Mouse (Mus musculus): ENCODE results near the gene Dennd4a.

The Dennd4a gene

GRCm38 (mm10) chr9:64790673-64791660 lies 20.2 kb upstream of the Dennd4a start:
- DNase-seq (ENCODE audit: low spot score) = peak; percentile 64

DNA sequence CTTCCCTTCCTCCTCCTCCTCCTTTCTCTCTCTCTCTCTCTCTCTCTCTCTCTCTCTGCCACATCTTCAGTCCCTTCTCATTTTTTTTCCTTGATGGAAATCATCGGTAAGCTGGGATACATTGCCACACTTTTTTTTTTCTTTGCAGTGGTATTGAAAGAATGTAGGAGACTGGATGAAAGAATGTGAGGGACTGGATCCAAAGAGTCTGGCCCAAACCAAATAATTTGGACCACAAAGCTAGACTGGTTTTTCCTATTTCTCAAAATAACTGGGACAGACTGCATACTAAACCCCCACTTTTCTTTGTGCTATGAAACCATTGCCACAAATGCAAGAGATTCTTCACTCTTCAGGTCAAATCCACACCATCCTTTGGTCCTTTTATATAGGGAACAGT lies 19.5 kb upstream of the Dennd4a start:
- no peak for DNase-seq (ENCODE audit: low spot score)

DNA sequence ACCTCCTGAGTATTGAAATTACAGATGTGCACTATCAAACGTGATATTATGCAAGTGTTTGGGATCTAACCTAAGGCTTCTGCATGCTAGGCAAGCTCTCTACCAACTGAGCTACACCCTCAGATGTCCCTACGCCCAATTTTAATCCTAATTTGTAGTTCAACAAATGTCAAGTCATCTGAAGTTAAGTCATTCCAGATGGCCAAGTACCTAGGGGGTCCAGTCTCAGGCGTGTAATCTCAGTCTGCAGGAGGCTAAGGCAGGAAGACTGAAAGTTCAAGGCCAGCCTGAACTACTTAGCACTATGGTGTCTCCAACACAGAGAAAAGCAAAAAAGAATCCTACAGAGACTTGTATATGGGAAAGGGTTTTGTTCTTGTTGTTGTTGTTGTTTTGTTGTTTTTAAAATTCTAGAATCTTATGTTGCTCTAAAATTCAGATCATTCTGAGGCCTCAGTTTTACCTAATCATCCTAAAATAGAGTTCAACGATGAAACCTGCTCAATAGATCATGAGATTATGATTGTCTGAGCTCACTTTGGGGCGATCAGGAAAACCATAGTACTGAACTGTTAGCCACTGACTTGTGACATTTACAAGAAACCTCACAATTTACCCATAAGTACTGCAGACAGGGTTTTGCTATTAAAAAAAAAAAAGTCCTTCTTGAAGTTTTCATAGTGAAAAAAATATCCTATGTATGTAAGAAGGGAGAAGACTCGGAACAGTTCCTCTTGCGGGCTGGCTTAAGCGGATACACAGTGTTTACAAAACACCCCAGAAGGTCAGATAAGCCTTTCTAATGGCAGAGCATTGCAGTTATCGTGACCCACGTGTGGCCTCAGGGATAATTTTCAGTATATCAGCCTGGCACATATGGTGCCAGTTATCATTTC lies 18.5 kb upstream of the Dennd4a start:
- no peak for DNase-seq (ENCODE audit: low spot score)

- DNase-seq (ENCODE audit: low spot score) = no peak
Measured at GRCm38 (mm10) chr9:64793275-64793590, 17.9 kb upstream of the Dennd4a start.

- DNase-seq (ENCODE audit: low spot score) = no peak
Measured at GRCm38 (mm10) chr9:64793794-64794193, 17.3 kb upstream of the Dennd4a start.

- DNase-seq (ENCODE audit: low spot score) = peak; percentile 71
Measured at GRCm38 (mm10) chr9:64794448-64795420, 16.4 kb upstream of the Dennd4a start.

DNA sequence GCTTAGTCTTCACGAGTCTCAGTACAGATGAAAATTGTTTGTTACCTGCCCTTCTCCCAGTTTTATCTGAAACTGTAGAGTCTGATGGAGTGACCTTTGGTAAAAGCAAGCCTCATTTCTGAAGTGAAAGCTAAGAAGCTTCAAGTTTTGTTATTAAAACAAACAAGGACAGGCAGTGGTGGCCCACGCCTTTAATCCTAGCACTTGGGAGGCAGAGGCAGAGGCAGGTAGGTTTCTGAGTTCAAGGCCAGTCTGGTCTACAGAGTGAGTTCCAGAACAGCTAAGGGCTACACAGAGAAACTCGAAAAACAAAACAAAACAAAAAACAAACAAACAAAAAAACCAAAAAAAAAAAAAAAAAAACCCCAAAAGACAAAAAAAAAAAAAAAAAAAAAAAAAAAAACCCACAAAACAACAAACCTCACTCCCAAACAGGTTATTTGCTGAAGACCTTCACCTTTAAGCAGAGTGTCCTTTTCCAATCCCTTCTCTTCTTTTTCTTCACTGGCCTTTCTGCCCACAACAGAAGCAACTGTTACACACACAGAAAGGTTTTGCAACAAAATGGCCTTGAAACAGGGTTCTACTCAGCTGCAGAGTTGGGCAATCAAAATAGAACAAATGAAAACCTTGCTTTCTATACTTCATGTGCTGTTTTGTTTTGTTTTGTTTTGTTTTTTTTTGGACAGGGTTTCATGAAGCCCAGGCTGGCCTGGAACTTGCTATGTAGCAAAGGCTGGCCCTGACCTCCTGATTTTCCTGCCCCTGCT lies 15.1 kb upstream of the Dennd4a start:
- DNase-seq (ENCODE audit: low spot score) = no peak

GRCm38 (mm10) chr9:64797392-64797791 lies 13.7 kb upstream of the Dennd4a start:
- no peak for DNase-seq (ENCODE audit: low spot score)

DNA sequence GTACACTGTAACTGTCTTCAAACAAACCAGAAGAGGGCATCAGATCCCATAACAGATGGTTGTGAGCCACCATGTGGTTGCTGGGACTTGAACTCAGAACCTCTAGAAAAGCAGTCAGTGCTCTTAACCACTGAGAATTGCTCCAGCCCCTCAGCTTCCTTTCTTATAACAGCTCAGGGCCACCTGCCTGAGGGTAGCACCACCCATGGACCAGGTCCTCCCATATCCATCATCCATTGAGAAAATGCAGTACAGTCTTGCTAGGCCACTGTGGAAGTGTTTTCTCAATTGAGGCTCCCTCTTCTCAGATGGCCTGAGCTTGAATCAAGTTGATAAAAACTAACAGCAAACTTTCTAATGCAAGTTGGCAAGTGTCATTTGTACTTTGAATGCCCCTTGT lies 13.0 kb upstream of the Dennd4a start:
- DNase-seq (ENCODE audit: low spot score) = no peak

- no peak for DNase-seq (ENCODE audit: low spot score)
Measured at GRCm38 (mm10) chr9:64798859-64799258, 12.3 kb upstream of the Dennd4a start.

GRCm38 (mm10) chr9:64799504-64799903 lies 11.6 kb upstream of the Dennd4a start:
- no peak for DNase-seq (ENCODE audit: low spot score)

DNA sequence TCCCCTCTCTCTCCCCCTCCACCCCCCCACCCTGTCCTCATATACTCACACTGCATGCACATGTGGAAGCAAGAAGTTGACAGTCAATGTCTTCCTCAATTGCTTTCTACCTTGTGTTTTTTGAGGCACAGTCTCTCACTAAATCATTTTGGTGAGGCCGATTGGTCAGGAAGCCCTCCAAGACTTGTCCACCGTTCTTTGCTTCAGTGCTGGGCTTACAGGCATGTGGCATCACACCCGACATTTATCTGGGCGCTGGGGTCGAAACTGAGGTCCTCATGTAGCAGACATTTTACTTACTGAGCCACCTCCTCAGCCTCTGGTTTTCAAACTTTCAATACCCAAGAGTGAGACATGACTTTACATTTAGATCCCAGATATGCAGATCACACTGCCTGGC lies 8.6 kb upstream of the Dennd4a start:
- DNase-seq (ENCODE audit: low spot score) = no peak

DNA sequence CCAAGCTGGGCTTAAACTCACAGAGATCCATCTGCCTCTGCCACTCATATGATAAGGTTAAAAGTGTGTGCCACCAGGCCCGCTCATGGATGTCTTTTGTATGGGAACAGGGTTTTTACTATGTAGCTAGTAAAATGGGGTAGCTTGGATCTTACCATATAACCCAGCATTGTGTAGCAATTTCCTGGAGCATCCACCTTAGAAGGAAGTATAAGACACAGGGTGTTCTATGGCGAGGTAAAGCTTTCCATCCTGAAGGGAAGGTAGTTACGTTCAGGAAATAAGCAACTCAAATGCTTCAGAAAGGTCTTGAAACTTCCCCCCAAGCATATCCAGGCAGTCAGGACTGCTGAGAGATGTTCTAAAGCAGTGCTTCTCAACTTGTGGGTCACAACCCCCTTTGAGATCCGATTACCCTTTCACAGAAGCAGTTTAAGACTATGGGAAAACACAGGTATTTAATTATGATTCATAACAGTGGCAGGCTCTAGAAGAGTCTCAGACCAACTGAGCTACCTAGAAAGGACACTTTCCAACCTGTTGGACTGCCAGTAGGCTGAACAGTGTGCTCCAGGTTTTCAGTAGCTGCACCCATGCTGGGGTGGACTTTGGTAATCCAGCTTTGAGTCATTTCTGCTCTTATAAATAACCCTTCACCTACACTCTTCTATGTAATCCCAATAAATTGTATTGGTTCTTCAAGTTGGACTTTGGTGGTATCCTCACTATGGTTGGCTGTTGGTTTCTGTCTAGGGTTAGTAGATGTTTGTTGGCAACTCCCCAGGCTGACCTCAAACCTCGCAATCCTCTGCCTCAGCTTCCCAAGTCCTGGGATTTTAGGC lies 7.5 kb upstream of the Dennd4a start:
- no peak for DNase-seq (ENCODE audit: low spot score)

GRCm38 (mm10) chr9:64805875-64806274 lies 5.3 kb upstream of the Dennd4a start:
- no peak for DNase-seq (ENCODE audit: low spot score)

DNA sequence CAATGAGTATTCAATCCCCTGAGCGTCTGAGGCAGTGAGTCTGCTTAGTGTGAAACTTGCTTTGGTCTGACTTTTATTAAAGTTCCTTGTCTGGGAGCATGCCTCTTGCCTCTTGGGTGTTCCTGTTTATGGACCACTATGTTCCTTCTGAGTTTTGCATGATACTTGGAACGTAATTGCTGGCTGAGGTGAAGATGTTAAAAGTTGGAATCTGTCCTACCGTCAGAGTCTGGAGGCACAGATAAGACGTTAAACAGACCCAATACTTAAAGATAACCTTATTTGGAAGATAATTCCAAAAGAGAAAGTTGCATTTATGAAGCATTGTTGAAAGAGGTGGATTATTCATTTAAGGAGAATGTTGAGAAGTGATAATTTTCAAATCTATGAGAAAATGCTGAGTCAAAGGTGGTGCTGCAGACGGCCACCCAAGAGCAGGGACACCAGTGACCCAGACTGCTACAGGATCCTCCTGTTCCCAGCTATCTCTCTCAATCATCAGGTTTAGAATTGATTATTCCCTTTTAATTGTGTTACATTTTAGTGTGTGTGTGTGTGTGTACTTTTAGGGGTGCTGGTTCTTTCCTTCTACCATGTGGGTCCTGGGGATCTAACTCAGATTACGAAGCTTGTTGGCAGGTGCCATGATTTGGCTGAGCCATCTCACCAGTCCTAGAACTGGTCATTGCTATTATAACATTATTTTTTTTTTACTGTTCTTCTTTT lies 4.6 kb upstream of the Dennd4a start:
- no peak for DNase-seq (ENCODE audit: low spot score)

DNA sequence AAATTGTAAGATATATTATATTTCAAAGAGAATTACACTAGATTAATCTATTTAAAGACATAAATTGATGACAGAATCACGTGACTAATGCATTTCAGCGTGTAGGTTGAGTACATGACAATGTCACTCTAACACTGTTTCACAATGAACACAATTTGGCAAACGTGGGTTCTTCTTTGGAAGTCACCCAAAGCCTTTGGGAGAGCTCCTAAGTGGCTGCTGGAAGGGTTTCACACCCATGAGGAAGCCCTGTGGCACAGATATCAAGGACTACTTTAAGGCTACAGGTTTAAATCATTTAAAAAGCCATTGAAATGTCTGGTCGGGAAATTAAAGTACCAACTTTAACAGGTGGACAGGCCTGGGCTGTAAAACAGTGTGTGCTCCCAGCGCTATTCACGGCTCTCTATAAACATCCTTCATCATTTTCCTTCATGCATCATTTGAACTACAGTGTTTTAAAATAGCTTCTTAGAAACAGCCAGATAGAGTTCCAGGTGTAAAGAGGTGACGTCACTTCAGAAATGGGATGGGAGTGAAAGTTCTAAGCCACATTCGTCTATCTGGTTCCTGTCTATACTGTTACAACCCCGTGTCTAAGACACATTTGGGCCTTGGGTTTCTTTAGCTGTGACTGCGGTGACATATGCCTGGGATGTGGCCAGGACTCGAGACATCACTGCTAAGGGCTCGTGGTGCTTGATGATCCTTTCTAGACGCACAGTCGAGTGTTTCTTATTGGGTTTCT lies 3.9 kb upstream of the Dennd4a start:
- no peak for DNase-seq (ENCODE audit: low spot score)

- no peak for DNase-seq (ENCODE audit: low spot score)
Measured at GRCm38 (mm10) chr9:64809851-64810250, 1.3 kb upstream of the Dennd4a start.

Data from lung, postnatal 25 days (tissue).